Comparison of ENCODE assay signal across 38 mouse cellular contexts in genomic region chr5:76308206-76308605, GRCm38 (mm10). TPM values are rescaled to one million over a fixed set of nuclear protein-coding genes. Genes with fewer than 3 reads are reported as not detected.
"Had no signal": no experiment of that assay in that cellular context is flagged by ENCODE, and none has a peak within 500 bp of the region (broad histone marks: within the 10 kb centered on the region; RNA-seq: fewer than 3 reads in every experiment).

No protein-coding gene starts in this region.

- H3K4me3 ChIP-seq: heart, embryonic 12.5 days; heart, embryonic 13.5 days; heart, embryonic 15.5 days; hindbrain, embryonic 10.5 days; hindbrain, embryonic 12.5 days; hindbrain, embryonic 13.5 days; hindbrain, embryonic 15.5 days; intestine, embryonic 15.5 days; kidney, embryonic 15.5 days; layer of hippocampus, adult 2 months had no signal

- H3K27ac ChIP-seq: heart, embryonic 13.5 days; heart, embryonic 15.5 days; hindbrain, embryonic 10.5 days; hindbrain, embryonic 12.5 days; hindbrain, embryonic 13.5 days; hindbrain, embryonic 14.5 days; hindbrain, embryonic 15.5 days; hindbrain, postnatal 0 days; intestine, embryonic 15.5 days; kidney, embryonic 15.5 days; kidney, postnatal 0 days; layer of hippocampus, adult 2 months had no signal

- DNase-seq: heart, postnatal 10 days; heart, postnatal 14 days; heart, postnatal 36 days; heart, postnatal 4 days; kidney, adult 11 months; kidney, adult 18-20 months; kidney, adult 2 months; kidney, adult 8-10 months; kidney, adult 9 months; kidney, postnatal 10 days; kidney, postnatal 14 days; kidney, postnatal 25 days; kidney, postnatal 36 days; kidney, postnatal 4 days; layer of hippocampus, adult 9-11 months; layer of hippocampus, postnatal 36 days had no signal

RNA-seq across cellular contexts. Expression of gene Pdcl2, which starts 22.8 kb away (rescaled TPM):
- total RNA-seq: heart, postnatal 10 days; heart, postnatal 14 days; heart, postnatal 25 days; heart, postnatal 36 days; heart, postnatal 4 days; hematopoietic stem cell, adult 5-6 weeks; hindbrain, postnatal 0 days; layer of hippocampus, adult 18-20 months; layer of hippocampus, adult 2 months; layer of hippocampus, adult 8-10 months; layer of hippocampus, postnatal 10 days; layer of hippocampus, postnatal 14 days; layer of hippocampus, postnatal 25 days; layer of hippocampus, postnatal 36 days; left cerebral cortex, adult 18-20 months; left cerebral cortex, adult 8-10 months had no signal

RNA-seq across cellular contexts. Expression of gene Nmu, which starts 55.4 kb away (rescaled TPM):
- total RNA-seq: heart, postnatal 10 days; heart, postnatal 14 days; heart, postnatal 25 days; heart, postnatal 36 days; heart, postnatal 4 days; hematopoietic stem cell, adult 5-6 weeks; hindbrain, postnatal 0 days; layer of hippocampus, adult 18-20 months; layer of hippocampus, adult 2 months; layer of hippocampus, adult 8-10 months; layer of hippocampus, postnatal 10 days; layer of hippocampus, postnatal 14 days; layer of hippocampus, postnatal 25 days; layer of hippocampus, postnatal 36 days; left cerebral cortex, adult 18-20 months; left cerebral cortex, adult 8-10 months had no signal
